Mouse (Mus musculus): ENCODE results near the gene Tbxas1.

The Tbxas1 gene

DNA sequence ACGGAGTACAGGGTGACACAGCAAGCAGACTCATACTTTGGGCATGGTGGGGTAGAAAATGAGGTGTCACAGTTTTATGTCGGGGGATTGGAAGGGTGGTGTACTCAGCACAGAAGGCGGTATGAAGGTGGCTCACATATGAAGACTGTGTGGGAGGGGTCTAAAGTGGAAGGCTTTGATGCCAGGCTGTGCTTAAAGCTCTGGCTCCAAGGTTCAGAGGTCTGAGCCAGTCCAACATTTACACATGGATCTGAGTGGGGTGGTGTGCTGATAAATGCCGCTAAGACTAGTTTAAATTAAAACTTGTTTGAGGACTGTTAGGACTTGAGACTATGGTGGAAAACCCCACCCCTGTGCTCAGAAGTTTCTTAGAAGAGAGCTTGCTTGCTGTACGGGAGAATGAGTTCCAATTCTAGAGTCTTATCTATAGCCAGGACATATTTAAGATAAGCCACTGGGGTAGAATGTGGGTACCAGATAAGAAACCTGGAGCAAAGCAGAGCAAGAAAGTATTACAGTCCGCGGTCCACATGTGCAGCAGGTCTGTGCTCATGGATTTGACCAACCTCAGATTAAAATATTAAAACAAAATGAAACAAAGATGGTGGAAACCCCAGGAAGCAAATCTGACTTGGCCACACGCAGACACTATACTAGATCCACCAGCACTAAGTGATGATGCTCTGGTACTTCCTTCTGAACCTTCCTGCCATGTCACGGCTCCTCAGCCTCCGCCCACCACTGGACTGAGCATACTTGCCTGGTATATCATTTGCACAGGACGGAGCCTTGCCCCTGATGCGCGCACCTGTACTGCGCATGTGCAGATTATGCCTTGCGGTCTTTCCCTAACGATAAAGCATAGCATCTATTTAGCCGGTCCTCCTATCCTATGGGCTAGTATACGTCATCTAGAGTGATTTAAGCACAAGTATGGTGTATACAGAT, 48.9 kb downstream of the Tbxas1 start:
- DNase-seq (ENCODE audit: low read depth): no peak

DNA sequence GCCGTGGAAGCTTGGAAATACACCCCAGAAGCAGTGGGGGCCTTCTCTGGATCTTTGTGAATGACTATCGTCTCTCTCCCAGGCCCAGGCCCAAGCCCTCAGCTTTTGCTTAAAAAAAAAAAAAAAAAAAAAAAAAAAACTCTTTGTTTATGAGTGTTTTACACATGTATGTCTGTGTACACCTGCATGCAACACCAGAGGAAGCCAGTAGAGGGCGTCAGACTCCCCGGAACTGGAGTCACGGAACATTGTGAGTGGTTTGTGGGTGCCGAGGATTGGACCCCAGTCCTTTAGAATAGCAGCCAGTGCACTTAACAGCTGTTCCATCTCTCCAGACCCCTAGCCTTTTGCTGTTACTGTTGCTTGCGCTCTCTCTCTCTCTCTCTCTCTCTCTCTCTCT, 50.5 kb downstream of the Tbxas1 start:
- DNase-seq (ENCODE audit: low read depth): no peak

DNA sequence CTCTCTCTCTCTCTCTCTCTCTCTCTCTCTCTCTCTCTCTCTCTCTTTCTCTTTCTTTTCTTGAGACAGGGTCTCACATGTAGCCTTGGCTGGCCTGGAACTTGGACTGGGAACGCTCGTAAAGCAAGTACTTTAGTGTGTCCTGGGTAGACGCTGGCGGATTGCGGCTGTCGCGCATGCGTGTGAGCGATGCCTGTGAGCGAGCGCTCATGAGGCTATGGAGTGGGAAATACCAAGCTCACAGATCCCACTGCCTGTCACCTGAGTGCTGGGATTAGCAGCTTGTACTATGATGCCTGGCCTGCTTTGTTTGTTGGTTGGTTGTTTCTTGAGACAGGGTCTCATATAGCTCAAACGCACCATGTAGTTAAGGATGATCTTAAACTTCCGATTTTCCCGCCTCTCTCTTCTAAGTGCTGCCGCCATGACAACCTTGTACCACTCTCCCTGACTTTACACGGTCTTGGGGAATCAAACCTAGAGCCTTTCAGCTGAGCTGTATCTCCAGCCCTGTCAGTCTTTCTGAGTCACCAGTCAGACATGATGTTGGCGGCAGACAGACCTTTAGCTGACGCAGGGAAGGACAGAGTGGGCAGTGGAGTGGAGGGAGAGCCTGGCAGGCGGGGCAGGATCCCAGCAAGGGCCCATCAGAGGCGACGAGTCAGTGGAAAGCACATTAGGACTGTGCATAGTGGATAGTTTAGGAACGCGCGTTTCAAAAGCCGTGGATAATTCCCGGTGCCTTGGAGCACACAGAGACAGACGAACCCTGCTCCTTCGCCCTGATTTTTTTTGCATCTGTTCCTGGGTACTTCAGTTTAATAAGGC, 51.1 kb downstream of the Tbxas1 start:
- DNase-seq (ENCODE audit: low read depth): no peak

DNA sequence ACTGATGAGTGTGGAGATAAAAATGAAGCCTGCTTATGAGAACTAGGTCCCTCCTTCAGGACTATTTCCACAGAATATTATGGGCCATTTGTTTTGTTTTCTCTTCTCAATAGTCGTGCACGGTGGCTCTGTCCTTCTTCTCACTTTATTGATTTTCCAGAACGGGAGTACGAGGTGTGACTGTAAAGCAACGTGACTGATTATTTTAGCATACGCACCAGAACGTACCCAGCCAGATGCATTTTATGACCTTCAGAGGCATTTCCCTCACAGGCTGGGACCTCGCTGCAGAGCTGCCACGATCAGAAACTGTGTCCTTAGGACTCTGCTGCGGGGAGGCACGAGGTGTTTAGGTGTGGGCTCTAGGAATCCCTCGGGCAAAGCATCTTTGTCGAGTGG, 51.8 kb downstream of the Tbxas1 start:
- no peak for DNase-seq (ENCODE audit: low read depth)

DNA sequence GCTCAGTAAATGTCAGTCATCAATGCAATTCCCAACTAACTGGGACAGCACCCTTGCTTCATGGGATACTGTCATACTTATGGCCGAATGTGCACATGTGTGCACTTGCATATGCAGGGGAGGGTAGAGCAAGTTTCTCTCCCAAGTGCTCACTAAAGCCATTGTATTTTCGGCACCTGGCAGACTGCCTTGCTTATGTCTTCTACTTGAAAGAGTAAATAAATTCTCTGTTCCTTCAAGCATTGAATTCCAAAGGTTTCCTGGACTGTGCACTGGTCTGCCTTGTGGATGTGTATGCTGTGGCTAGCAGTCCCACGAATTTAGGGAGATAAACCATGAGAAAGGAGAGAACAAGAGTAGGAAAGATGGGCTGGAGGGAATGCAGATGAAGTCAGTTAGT, 53.3 kb downstream of the Tbxas1 start:
- no peak for DNase-seq (ENCODE audit: low read depth)

DNA sequence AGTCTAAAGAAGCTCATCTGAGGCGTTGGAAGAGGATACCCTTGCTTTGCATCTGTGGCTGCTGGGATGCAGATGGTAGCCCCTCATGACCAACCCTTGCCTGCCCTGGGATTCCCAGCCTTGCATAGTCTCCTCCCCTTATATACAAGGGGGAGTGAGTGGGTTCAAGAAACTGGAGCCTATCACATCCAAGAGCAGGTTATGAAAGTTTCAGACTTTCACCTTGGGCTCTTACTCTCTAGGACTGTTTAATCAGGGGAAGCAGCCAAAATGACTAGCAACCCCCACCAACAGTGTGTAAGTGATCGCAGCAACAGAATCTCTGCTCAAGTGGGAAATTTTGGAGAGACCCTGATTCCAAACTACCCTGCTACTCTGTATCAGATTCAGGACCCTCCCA, 60.8 kb downstream of the Tbxas1 start:
- DNase-seq (ENCODE audit: low read depth): no peak

DNA sequence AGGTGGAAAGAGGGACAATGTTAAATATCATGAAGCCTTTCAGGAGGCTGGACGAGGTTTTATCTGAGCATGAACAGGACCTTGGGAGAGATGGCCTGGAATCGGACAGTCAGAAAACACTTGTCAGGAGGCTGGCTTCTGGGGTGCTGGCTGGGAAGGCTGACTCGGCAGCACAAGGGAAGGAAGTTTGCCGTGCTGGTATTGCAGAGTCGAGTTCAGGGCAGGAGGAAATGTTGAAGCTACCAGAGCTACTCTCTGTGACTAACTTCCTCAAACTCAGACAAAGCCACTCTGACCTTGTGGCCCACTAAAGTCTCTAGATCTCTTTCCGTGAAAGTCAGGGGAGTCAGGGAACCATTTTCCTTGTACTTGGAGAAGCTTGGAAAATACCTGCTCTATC, 63.2 kb downstream of the Tbxas1 start:
- DNase-seq (ENCODE audit: low read depth): no peak

DNA sequence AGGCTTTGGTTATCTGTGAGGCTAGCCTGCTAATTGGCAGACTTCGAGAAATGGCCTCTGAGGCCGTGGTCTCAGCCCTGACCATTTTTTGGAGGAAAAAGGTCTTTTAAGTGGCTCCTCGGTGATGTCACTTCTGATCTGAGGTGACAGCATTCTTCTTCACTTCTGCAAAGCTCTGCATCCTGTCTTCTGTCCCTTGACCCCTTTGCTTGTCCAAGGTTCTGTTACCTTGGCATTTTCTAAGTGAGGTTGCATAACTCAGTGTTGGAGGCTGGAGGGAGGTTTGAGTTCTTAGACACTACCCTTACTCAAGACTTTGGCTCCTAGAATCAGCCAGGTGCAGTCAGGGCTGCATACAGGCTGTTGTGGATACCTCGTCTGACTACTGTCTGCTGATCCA, 63.9 kb downstream of the Tbxas1 start:
- no peak for DNase-seq (ENCODE audit: low read depth)

DNA sequence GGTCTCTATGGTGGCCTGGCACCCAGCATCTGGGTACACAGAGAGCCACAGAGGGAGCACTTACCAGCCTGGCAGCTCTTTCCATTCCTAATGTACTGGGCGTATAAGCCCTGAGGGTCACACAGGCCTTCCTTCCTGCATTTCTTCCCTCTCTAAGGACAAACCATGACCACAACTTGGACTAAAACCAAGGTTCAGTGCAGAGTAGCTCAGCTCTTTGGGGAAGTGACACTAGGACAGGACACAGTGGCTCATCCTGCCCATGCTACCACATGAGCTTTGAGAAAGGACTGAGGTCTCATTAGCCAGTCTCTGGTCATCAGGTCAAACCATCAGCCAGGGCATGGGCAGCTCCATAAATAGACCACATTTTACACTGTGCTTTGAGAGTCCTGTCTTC, 65.8 kb downstream of the Tbxas1 start:
- DNase-seq (ENCODE audit: low read depth): no peak

DNA sequence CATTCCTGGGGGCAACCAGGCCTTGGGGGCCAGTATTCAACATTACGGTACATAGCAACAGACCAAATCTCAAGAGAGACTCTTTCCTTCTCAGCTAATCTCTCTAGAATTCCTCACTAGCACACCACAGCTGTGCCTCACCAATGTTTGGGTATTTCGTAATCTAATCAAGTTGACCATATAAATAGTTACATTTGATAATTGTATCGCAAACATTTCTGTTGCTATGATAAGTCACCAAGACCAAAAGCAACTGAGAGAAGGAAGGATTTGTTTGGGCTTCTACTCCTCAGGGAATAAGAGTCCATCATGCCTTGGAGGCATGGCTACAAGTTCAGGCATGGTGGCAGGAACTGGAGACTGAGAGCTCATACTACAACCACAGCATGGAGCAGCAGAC, 67.6 kb downstream of the Tbxas1 start:
- no peak for DNase-seq (ENCODE audit: low read depth)

DNA sequence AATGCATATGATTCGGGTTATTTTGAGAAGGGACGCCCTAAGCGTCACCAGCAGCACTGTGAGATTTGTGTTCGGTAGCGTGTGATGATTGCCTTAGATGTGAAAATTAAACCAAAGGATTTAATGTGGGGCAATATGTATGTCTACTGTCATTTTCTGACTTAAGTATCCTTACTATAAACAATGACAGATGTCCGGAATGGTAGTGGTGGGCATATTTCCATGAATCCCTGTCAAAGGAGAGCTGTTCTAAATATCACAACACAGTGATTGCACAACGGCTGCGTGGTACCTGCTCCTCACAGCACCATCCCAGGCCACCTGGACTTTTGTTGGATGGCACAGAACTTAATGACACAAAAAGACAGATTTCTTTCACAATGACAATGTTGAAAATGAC, 69.2 kb downstream of the Tbxas1 start:
- no peak for DNase-seq (ENCODE audit: low read depth)

DNA sequence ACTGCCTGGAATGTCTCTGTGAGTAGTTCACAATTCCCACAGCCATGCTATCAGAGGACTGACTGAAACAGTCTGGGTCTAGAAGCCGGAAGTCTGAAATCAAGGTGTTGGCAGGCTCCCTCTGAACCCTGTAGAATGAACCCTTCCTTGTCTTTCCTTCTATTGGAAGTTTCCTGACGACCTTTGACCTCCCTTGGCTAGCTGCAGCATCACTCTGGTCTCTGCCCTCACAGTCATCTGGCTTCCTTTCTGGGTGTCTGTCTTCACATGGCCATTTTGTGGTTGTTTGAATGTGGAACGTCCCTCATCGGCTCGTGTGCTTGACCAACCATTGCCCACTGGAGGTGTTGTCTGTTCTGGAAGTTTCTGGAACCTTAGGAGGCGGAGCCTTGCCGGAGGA, 69.6 kb downstream of the Tbxas1 start:
- DNase-seq (ENCODE audit: low read depth): no peak

DNA sequence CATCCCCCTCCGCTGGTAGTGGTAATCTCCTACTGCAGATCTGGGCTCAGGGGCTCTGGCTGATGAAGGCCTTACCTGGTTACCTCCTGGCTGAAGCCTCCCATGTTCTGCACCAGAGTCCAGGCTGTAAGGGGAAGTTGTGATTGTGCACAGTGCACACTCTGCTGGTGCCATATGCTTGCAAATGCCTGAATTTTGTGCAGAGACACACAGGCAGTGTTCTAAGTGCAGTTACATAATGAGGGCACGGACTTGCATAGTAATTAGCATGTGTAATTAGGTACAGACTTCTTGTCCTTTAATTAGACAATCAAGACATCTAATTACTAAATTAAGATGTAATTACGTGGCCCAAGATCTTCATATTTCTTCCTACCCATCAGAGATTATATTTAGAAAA, 70.5 kb downstream of the Tbxas1 start:
- no peak for DNase-seq (ENCODE audit: low read depth)

DNA sequence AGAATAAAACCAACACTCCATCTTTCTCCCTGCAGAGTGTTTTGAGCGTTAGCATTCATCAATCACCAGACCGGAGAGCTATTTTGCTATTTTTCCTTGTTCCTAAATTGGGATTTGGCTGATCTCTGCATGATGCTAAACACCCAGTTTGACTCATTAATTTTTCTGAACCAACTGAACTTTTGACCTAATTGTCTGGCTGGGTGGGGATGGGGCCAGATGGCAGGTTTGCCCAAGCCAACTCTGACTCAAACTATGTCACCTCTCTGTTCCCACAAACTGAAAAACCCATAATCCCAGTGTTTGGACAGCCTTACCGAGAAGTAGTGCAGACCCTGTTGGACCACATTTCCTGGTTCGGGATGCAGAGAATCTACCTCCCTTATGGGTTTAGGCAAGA, 72.1 kb downstream of the Tbxas1 start:
- DNase-seq (ENCODE audit: low read depth): no peak

DNA sequence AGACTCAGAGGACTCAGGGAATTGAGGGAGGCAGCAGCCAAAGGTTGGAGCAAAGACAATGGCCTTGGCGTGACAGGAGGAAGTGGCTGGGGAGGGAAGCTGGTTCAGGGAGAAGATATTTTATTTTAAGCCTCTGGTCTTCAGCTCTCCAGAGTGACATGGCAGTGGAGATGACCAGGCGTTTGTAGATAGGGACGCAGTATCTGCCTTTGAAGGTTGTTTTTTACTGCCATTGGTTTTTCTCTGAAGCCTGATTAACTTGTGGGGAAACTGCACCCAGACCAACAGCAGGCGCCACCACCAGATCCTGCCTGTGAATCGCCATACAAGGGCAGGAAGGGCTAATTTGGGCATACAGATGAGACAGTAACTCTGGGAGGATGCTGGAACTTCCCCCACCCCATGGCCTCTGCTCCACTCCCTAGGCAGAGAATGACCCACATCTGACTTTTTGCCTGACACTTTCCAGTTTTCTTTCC, 74.5 kb downstream of the Tbxas1 start:
- no peak for DNase-seq (ENCODE audit: low read depth)

DNA sequence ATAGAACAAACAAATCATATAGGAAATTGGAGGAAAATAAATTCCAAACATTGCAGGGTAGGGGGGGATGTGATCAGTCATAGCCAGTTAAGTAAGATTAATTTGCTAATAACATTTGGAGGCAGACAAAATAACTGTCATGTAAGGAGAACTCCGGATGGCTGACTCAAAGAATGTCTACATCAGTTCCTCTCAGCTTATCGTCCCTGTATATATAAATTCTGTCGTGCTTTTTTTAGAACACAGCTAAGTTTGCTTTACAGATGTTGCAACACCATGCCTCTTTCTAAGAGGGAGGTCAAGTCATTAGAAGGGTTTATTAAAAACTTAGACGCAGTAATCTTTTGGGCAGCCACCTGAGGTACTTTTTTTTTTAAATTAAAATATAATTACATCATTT, 75.1 kb downstream of the Tbxas1 start:
- DNase-seq (ENCODE audit: low read depth): no peak

DNA sequence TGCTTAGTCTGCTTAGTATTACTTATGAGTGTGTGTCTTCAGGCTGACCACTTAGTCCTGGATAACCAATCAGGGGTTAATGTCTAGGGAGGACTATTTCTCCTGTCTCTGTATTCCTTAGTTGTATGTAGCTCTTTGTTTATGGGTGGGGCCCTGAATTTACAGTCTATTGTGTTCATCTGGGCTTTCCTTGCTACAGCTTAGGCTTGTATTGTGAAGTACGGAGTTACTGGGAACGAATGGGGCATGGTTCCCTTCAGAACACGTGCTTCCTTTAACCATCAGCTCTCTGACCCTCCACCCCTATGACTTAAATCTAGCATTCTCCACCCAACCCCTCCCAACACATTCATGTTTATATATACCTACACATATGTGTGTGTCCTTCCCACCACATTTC, 75.6 kb downstream of the Tbxas1 start:
- DNase-seq (ENCODE audit: low read depth): no peak

DNA sequence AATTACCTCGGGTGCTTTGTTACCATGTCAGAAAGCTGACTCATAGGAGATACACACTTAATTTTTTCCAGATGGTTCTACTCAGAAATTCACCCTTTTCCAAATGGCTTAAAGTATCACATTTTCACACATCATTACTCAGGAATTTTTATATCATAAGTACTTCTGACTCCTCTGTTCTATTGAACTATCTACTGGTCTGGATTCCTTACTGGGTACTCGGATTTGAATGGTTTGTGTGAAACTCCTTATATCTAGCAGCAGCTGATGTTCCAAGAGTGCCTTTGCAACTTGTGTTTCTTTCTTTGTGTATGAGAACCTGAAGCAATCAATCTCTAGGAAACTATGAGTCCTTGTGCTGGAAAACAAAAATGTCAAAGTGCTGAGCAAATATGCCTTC, 81.4 kb downstream of the Tbxas1 start:
- DNase-seq (ENCODE audit: low read depth): no peak

DNA sequence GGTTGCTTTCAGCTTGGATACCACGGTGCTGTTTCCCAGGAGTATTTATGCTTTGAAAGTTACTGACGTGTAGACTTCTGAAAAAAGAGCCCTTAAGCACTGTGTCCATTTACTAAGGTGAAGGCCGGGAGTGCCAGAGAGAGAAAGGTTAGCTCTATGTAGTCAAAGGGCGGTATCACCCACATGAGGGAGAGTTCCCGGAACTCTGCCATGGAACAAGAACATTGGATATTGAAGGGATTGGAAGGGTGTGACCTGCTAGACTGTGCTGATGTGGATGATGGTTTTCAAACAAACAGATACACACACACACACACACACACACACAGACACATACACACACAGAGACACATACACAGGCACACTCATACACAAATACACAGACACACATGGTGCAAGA, 82.0 kb downstream of the Tbxas1 start:
- DNase-seq (ENCODE audit: low read depth): no peak

DNA sequence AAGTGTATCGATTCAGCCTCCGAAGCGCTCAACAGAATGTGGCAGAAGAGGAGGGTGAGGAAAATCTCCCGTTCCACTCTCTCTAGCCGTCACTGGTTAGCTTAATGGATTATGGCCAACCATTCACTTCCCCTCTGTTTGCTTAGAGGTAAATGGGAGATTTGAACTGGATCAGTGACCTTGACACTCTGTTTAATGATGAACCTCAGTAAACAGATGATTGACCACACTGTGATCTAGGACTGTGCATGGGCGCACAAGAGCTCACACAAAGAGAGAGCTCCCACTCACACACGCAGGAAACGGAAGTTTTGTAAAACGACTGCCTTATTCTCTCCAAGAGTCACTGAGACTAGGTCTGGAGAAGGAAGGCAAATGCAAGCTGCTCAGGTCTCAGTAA, 84.3 kb downstream of the Tbxas1 start:
- no peak for DNase-seq (ENCODE audit: low read depth)

DNA sequence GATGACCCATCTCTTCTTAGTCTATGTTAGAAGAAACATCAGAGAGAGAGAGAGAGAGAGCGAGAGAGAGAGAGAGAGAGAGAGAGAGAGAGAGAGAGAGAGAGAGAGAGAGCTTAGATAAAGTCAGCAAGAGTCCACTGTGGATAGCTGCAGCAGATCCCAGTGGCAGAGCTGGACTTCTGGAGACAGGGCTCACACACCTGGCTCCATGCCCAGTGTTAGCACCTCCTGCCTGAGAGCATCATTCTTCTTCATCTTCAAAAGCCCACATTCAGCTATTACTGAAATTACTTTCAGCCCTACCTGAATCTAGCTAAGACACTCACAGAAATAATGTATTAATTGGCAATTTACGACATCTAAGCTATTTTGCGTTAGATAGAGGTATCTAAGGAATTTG, 85.2 kb downstream of the Tbxas1 start:
- DNase-seq (ENCODE audit: low read depth): no peak

DNA sequence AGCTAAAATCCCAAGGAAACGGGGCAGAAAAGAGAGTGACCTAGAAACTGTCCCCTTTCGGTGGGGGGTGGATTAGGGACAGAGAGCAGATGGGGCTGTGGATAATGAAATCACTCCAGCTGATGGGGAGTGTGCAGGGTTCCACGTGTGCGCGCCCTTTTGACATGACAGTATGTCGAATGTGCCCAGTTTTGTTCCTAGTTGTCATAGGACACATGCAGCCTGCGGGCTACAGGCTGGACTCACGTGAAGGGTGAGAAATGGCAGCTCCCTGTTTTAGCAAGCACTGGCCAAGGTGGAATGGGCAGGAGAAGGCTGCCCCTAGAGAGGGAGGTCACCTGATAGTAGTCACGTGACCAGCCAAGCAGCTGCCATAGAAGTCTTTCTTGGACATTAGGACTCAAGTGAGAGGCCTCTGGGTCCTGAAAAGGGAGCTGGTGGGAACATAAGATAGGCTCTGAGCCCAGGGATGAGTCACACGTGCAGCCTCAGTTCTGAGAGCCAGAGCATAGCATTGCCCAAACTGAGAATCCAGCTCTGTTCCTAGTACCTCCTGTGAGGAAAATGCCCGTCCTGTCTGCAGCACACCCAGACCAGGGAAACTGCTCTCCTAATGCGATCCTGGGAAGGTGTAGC, 85.7 kb downstream of the Tbxas1 start:
- peak; percentile 53 for DNase-seq (ENCODE audit: low read depth)

Data from fibroblast of lung, adult 2 months (primary cell).